Mouse (Mus musculus) thymus, postnatal 0 days (tissue): ENCODE measurements at regions not wholly inside any gene's neighbourhood (a gene's known extent, or its start where the extent isn't known, plus 50 kb on each side); places are given as distances from the start of the nearest gene placed in this dataset.
"Not testable (repeated sequence)": the region's sequence is repeated elsewhere in the genome, so short reads cannot be mapped to it uniquely, and the experiment has no call there.

Experiments used
- DNase-seq: peaks from one replicate; pipeline ENCODE4 v3.0.0-alpha.2; 2015; ENCODE audit warnings: low spot score

DNA sequence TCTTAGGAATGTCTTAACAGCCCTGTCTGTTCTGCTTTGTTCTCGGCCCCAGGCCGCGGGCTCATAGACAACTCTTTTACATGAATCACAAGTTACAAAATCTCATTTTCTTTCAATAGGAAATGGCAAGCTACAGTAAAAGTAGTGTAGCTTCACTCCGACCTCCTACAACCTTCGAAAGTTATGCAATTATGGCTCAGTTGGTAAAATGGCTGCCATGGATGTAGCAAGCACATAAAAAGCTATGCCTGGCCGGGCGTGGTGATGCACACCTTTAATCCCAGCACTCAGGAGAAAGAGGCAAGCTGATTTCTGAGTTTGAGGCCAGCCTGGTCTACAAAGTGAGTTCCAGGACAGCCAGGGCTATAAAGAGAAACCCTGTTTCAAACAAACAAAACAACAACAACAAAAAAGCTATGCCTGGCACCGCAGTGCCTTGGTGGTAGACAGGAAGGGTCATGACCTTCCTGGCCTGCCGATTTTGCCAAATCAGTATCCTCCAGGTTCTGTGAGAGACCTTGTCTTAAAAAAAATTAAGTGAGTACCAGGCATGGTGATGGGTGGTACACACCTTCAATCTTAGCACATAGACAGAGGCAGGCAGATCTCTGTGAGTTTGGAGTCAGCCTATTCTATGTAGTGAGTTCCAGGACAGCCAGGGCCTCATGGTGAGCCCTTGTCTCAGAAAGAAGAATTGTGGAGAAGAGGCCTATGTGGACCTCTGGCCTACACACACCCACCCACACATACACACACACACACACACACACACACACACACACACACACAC is 71.8 kb upstream of the Cpsf6 start:
- no peak for DNase-seq

DNA sequence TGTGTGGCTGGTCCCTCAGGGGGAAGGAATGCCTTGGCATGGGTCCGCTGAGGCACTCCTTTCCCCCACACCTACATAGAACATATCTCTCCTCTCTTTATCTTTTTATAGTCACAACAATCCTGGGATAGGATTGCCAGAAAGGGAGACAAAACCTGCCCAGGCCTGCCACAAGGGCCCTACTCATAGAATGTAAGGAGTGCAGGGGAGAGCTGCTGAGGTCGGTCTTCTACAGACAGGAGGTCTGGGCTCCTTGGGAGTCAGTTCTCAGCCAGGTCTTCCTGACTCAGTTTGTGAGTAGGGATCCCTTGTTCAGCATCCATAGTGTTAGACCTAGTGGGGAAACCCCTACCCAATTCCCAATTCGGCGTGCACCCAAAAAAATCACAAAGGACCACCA is 70.8 kb upstream of the Cpsf6 start:
- DNase-seq = no peak

DNA sequence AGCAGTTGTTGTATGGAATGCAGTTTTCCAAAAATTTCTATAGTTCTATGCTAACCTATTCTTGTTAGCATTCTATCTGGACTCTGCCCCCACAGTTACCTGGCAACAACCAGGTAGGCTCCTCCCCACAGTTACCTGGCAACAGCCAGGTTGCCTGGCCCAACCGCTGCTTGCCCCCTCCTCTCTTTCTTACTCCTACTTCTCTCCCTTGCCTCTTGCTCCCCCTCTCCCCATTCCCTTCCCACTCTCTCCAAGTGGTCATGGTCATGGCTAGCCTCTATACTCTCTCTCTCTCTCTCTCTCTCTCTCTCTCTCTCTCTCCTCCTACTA is 70.4 kb upstream of the Cpsf6 start:
- DNase-seq = no peak

DNA sequence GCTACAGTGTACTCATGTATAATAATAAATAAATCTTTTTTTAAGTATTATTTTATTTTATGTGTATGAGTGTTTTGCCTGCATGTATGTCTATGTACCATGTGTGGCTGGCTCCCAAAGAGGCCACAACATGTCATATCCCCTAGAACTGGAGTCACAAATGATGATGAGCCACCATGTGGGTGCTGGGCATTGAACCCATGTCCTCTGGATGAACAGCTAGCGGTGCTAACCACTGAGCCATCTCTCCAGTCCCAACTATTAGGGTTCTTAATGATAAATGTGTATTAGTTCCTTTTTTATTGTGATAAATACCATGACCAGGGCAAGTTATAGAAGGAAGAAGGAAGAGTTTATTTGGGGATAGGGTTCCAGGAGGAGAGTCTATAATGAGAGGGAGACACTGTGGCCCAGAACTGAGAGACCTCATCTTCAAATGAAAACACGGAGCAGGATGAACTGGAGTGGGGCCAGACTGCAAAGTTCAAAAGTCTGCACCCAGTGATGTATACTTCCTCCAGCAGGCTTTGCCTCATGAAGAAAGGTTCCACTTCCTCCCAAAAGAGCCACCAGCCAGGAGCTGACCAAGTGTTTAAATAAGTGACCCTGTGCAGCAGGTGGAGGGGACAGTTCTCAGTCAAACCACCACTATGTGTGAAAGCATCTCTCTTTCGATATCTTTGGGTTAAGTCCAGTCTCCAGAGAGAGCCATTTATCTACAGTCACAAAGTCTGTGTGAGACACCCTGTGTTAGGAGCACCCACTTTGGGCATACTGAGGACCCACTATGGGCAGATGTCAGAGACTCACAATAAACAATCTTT is 69.8 kb upstream of the Cpsf6 start:
- DNase-seq = no peak

DNA sequence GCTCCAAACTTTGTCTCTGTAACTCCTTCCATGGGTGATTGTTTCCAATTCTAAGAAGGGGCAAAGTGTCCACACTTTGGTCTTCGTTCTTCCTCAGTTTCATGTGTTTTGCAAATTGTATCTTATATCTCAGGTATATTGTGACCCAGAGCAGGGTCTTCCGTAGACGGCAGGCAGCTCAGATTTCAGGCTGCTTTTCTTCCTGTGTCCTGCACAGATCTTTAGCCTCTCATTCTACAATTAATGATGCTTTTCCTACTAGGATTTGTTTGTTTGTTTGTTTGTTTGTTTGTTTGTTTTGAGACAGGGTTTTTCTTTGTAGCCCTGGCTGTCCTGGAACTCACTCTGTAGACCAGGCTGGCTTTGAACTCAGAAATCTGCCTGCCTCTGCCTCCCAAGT is 69.0 kb upstream of the Cpsf6 start:
- not testable (repeated sequence) for DNase-seq

DNA sequence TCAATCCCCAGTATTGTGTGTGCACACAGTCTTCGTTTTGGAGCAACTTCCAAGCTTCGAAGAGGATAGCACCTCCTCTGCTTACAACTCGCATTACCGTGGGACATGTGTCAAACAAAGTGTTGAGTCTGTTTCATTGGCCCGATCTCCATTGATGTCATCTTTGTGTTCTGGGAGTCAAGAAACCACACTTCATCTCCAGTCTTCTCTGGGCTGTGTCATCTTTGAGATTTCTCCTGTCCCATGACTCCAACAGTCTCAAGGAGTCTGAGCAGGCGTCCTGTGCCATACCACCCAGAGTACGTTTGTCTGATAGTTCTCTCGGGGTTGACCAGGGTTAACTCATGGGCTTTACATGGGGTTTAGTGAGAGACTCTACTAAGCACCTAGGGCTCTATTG is 67.8 kb upstream of the Cpsf6 start:
- no peak for DNase-seq

DNA sequence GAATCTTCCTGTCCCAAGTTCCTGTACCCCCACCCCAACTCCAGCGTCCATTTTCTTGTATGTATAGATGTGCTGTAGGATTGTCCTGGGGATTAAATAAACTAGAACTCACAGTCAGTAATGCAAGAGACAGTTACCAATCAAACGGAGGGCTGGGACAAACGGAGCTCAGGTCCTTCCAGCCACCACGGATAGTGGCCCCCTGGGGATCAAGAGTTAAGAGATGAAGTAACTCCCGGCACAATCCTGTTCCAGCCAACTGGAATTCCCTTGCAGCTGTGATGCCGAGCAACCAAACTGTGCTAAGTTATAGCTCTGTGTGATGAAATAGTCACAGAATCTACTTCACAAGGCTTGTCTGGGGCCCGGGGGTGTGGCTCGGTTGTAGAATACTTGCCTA is 67.4 kb upstream of the Cpsf6 start:
- DNase-seq = no peak

DNA sequence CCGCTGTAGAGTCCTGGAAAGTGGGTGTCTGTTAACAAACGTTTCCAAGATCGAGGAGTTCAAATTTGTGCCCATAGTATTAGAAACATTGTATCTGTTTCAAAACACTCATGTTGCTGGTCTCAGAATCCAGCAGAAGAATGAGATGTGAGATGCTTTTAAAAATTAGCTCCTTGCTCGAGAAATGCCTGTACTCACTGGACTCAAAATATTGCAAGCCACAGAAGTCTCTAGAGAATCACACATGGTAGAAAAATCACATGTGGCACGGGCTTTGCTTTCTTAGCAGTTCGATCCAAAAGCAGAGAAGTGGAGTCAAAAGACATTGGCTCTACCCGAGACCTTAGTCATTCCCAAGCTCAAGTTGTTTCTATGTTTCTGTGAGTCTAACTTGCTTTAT is 67.0 kb upstream of the Cpsf6 start:
- DNase-seq = no peak

DNA sequence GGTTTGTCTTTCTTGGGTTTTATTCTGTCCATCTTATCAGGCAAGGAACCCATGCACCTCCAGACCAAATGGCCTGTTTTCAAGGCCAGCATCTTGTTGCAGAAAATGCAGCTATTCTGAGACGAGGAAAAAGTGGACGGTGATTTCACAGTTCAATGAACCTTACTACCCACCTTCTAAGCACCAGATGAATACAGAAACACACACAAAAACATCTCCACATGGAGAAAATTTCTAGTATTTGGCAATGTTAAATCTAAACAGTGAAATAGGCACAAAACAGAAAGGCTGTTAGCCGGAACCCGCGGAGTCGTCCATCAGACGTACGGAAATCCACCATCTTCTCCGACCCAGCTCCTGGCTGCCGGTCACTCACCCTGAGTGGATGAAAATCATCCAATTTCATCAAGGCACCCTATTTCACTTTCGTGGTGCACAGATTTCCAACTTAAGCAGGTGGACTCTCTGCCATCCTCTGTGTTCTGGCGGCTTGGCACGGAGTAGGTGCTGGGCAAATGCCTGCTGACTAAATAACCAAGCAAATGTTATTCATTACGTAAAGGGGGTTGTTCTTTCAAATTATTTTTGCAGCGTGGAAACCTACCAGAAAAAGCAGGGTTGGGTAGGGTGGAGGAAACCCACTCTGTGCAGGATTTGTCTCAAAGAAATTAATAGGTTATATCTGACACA is 66.1 kb upstream of the Cpsf6 start:
- no peak for DNase-seq

DNA sequence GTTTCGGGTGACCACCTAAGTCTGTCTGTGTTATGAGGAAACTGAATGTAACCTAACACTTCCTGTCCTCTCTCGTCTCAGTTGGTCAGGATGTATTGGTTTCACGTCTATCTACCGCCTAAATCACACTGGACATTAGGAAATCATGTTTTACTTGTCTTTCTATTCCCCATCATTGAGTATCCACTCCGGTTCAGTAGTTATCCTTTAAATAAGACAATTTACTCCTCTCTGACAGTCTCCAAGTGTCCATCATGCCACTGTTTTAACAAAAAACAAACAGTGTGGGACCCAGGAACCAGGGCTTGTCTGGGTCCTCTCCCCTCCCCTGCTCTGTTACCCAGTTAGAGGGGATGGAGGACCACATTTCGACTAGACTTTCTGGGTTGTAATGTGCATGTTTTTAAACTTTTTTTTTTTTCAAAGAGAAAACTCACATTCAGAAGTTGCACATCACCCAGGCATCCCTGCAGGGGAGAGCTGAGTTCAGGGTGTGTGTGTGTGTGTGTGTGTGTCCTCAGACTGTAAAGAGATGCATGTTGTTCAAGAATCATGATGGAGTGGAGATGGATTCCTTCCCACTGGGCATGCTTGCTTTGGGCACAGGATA is 65.5 kb upstream of the Cpsf6 start:
- no peak for DNase-seq

DNA sequence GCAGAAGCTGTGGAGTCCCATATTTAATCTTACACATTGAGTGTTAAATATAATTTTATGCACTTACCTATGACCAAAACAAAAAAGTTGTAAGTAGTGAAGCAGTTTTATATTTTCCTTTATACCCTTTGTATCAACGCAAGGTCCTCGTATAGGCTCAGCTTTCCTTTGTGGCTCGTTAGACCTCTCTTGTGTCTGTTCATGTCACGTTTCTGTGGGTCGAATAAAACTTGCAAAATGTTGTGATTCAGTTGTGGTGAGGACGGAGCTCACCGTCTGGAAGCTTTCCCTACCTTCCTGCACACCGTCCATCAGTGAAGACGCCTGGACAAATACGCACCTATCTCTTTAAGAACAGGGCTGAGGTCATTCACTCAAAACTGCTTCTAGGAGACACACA is 64.9 kb upstream of the Cpsf6 start:
- no peak for DNase-seq

DNA sequence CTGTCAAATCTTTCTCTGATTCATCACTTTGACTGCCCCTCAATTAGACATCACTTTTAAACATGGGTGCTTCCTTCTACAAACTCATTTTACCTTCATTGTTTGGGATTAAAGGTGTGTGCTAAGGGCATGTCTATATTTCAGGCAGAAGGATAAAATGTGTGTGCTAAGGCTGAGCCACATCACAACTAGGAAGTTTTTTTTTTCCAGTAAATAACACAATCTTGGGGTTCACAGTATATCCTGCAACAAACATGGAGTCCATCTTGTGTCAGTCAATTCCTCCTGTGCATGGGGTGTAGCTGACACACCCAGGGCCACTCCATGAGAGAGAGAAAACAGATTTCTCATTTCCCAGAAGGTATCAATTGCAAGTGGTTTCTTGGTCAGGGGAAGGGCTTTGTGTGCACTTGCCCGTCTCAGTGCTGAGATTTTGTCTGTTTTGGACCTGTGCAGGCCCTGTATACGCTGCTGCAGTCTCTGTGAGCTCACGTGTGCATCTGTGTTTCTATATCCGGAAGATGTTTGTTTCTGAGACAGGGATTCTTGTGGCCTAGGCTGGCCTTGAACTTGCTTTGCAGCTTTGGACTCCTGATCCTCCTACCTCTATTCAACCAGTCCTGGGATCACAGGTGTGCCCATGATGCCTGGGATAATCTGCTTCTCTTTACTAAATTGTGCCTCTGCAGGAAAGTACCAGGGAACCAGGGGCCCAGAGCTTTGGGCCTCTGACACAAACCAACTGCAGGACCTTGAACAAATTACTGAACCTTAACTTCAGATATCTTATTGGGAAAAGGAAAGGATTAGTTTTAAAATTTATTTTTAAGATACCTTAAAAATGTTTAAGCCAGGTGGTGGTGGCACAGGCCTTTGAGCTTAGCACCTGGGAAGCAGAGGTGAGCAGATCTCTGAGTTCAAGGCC is 63.9 kb upstream of the Cpsf6 start:
- no peak for DNase-seq

DNA sequence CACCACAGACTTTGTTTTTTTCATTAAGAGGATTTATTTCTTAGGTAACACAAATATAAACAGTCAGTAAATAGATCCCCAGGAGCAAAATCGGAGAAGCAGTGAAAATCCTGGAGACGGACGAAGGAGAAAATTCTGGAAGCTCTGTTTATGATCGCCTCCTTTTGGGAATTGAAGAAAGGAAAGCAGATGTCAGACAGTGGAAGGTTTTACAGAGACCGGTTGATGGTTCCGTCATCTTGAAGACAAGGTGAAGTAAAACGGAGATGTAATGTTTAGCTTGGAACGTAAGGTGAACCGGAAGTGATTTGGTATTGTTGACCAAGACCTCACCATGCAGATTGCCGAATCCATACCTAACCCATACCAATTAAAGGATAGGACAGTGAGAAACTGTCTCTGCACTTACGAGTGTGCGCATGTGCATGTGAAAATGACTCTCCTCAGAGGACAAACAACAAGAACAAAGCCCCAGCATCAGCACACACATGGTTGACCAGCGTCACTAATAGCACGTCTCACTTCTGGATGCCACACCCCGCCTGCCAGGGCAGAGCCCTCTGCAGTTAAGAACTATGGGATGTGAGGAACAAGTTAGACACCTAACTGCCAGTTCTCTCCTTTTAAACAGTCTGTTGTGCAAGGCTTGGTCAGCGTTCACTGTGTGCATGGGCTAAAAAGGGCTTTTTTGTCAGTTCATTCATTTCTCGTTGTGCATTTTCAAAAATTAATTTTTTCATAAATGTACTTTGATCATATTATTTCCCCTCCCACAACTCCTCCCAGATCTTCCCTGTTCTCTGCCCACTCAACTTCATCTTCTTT is 62.4 kb upstream of the Cpsf6 start:
- no peak for DNase-seq

DNA sequence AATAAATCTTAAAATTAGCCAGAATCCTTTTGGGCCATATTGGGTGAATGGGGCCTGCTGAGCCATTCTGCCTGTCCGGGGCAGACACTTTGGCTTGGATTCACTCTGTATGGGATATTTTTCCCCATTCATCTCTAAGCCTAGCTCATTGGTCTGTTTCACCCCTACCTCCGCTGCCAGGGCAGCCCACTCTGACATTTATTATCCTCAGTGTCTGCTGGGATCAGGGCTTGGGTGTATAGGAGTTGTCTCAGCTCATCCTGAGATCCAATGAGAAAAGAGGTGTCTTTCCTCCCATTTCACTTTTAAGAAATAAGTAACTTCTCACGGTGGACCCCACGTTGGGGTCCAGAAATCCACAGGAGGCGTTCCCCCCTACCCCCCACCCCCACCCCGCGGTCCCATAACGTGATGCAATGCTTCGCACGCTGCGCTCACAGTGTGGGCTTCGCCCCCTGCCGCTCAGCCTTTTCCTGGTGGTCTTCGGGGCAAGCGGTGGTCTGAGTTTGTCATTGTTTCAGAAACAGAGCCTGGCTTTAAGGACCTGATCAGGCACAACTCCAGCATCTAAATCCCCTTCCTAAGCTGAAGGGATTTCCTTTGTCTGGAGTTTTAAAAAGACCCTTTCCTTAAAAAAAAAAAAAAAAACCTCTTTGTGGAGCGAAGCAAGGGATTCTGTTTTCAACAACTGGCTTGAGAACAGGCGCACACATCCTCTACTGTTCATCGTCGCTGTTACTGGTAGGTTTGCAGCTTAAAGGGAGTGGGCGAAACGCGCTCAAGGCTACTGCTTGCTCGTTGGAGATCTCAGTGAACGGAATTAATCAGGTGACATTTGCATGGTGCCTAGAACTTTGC is 61.5 kb upstream of the Cpsf6 start:
- no peak for DNase-seq

DNA sequence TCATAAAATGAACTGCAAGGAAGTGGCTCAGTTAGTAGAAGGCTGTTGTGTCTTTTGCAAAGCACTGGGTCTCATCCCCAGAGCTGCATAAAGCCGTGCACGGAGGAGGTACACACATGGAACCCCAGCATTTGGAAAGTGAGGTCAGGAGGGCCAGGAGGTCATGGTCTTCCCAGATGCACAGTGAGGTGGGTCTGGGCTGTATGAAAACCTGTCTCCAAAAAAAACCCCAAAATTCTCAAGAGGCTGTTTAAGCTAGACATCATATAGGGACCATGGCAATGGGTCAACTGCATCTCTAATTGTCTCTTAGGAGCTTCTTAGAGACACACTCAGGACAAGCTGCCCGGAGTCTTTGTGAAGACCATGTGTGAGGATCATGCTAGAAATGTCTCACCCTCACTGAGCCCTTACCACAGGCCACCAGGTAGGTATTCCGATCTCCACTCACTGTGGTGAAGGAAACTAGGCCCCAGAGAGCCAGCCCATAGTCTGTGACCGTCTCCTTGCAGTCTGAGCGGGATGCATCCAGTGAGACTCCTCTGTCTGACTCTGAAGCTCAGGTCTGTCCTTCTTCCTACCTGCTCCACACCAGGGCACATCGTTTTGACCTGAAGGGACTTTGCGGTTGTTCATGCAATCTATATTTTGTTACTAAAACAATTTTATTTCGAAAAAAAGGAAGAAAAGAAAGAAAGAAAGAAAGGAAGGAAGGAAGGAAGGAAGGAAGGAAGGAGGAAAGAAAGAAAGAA is 60.6 kb upstream of the Cpsf6 start:
- no peak for DNase-seq

DNA sequence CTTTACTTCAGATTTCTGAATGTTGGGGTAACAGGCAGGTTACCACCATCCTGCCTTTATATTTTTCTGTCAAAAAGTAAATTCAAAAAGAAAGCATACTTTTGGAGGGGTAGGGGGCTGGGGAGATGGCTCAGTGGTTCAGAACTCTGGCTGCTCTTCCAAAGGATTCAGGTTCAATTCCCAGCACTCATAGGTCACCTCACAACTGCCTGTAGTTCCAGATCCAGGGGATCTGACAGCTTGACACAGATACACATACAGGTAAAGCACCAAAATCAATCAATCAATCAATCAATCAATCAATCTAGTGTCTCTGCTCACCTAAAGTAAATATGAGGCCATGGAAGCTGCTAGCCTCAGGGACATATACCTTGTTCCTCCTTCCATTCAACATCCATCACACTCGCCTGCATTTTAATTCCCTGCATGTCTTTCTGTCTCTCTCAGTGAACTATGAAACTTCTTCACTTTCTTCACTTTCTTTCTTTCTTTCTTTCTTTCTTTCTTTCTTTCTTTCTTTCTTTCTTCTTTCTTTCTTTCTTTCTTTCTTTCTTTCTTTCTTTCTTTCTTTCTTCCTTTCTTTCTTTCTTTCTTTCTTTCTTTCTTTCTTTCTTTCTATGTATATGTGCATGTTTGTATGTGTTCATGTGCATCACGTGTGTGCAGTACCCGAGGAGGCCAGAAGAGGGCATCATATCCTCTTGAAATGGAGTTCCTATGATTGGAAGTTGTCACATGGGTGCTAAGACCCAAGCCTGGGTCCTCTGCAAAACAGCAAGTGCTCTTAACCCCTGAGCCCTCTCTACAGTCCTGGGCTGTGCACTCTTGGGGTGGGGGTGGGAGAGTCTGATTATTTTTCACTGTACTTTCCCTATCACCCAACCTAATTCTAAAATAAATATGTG is 59.6 kb upstream of the Cpsf6 start:
- DNase-seq = no peak

DNA sequence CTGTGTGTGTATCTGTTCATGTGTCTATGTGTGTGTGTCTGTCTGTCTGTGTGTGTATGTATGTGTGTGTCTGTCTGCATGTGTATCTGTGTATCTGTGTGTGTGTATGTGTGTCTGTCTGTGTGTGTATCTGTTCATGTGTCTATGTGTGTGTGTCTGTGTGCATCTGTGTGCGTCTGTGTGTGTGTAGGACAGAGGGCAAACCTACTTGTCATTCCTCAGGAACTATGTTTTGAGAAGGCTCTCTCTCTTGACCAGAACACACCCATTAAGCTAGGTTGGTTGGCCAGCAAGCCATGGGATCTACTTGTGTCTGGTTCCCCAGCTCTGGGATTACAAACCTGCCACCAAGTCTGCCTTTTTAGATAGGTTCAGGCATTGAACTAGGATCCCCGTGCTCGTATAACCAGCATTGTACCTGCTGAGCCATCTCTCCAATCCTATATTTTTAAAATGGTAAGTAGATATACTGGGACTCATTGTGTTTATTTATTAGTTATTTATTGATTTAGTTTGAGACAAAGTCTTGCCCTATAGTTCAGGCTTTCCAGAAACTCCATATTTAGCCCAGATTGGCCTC is 58.9 kb upstream of the Cpsf6 start:
- DNase-seq = no peak
